Mouse (Mus musculus): ENCODE results near the gene Hs3st2. TPM values are rescaled to one million over a fixed set of nuclear protein-coding genes. Genes with fewer than 3 reads are reported as not detected.

The Hs3st2 gene
- polyA plus RNA-seq, 1 experiment from 2014 or later, result not detected

DNA sequence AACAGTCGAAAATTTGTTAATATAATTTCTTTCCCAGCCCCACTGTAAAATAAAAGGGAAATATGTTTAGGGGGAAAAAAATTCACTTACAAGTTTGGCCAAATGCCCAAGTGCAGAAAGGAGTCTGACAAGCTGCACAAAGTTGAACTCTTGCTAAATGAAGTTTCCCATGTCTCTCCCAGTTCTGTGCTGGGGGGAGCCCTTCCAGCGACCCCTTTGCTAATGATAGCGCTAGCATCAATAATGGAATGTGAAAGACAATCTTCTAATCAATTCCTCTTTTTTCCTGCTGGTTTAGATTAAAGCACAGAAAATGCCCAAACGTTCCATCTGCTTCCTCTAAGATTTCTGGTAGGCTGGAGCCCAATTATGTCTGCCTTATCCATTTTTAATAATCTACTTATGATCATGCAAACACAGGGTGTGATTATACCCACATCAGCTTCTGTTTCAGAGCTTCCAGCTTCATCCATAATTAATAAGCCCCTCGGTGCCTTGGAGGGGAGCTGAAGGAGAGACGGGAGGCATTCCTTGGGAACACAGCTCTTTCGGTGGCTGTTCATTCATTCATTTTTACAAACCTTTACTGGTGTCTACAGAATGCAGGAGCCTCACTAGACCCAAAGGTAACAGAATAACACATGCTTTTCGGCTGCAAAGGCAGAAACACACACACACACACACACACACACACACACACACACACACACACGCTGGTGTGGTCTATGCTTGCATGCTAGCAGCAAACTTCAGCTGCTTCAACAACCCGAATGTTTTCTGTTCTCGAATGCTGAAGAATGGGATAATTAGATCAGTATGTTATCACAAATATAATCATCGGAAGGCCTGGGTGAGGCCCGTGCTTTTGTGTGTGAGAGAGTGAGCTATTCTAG, 59.5 kb downstream of the Hs3st2 start:
- Histone ChIP-seq H3K27ac (ENCODE audit: low read length) (no peak overlapping the region), H3K4me1 (ENCODE audit: insufficient read depth, low read depth, low read length) (no peaks in the 10 kb centered on the region), H3K36me3 (ENCODE audit: insufficient read depth, low read length) (no peaks in the 10 kb centered on the region), H3K4me3 (ENCODE audit: low read depth, low read length) (no peak overlapping the region), H3K9ac (replicated peaks; ENCODE audit: low read depth) (no peak overlapping the region), H3K9me3 (ENCODE audit: low read length) (no peaks in the 10 kb centered on the region), H3K27me3 (replicated peaks; ENCODE audit: insufficient read depth, low read length) (no peaks in the 10 kb centered on the region), H3K4me2 (replicated peaks; ENCODE audit: low read depth, low read length) (no peak overlapping the region)
- 54% methylated on average over 13 of the region's 13 CpGs for WGBS
- TF ChIP-seq CTCF (IDR thresholded peaks at IDR 0.05) (no peak), EP300 (IDR thresholded peaks at IDR 0.05) (no peak)
- ATAC-seq, result no peak
- no peak for DNase-seq (ENCODE audit: low spot score)

DNA sequence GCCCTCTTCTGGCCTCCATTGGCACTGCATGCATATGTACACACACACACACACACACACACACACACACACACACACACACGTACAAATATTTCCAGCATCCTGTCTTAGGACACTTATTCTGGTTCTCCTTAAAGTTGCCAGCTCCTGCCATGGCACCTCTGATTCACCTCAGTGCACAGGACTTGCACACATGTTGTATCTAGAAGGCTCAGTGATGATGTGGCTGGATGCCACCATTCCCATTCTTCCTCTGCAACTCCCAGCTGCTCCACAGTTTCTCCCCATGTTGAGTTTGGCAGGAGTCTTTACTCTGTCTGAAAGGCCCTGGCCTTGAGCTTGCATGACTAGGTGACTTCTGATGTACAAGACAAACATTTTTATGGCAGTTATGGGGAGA, 65.1 kb downstream of the Hs3st2 start:
- Histone ChIP-seq H3K9ac (replicated peaks; ENCODE audit: low read depth) (no peak overlapping the region), H3K27ac (ENCODE audit: low read length) (no peak overlapping the region), H3K36me3 (ENCODE audit: insufficient read depth, low read length) (no peaks in the 10 kb centered on the region), H3K9me3 (ENCODE audit: low read length) (no peaks in the 10 kb centered on the region), H3K27me3 (replicated peaks; ENCODE audit: insufficient read depth, low read length) (no peaks in the 10 kb centered on the region), H3K4me2 (replicated peaks; ENCODE audit: low read depth, low read length) (no peak overlapping the region), H3K4me1 (ENCODE audit: insufficient read depth, low read depth, low read length) (no peaks in the 10 kb centered on the region), H3K4me3 (ENCODE audit: low read depth, low read length) (no peak overlapping the region)
- 64% methylated on average over 1 of the region's 1 CpGs for WGBS
- DNase-seq (ENCODE audit: low spot score) (no peak), ATAC-seq (no peak)
- TF ChIP-seq EP300 (IDR thresholded peaks at IDR 0.05) (no peak), CTCF (IDR thresholded peaks at IDR 0.05) (no peak)

DNA sequence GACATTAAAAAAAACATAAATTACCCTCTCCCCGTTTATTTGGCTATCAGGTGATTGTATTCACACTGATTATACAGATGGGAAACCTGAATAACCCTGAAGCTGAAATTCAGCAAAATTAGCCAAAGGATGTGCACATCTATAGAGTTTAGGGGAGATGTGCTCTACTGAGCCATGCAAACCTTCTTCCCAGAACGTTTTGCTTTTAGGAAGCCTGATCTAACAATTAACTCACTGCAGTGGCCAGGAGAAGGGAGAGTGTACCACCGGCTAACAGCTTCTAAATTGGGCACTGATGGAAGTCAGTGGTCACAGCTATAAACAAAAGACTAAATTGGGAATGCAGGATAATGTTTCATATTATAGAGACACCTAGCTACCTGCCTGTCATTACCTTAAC, 66.4 kb downstream of the Hs3st2 start:
- no peak for ATAC-seq
- Histone ChIP-seq H3K27ac (ENCODE audit: low read length) (no peak overlapping the region), H3K4me3 (ENCODE audit: low read depth, low read length) (no peak overlapping the region), H3K9me3 (ENCODE audit: low read length) (no peaks in the 10 kb centered on the region), H3K36me3 (ENCODE audit: insufficient read depth, low read length) (no peaks in the 10 kb centered on the region), H3K4me2 (replicated peaks; ENCODE audit: low read depth, low read length) (no peak overlapping the region), H3K9ac (replicated peaks; ENCODE audit: low read depth) (no peak overlapping the region), H3K27me3 (replicated peaks; ENCODE audit: insufficient read depth, low read length) (no peaks in the 10 kb centered on the region), H3K4me1 (ENCODE audit: insufficient read depth, low read depth, low read length) (no peaks in the 10 kb centered on the region; the same call in 1 of the 2 replicates)
- TF ChIP-seq CTCF (IDR thresholded peaks at IDR 0.05) (no peak), EP300 (IDR thresholded peaks at IDR 0.05) (no peak)
- 38% methylated on average over 3 of the region's 3 CpGs for WGBS
- DNase-seq (ENCODE audit: low spot score), result no peak

DNA sequence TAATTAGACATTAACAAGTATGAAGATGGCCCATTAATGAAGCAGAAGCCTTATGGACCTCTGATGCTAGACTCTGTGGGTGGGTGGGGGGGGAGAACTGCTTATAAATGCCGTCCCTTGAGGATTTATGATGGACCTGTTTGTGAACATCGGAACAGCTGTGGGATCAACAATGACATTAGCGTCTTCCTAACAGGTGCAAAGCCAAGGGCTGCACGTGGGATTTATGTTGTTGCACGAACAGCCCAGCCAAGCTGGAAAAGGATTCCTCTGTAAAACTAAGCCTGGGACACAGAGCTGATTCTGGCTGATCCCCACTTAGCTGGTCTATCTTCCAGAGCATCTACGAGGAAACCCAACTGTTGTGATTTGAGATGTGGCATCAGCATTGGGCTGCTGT, 69.0 kb downstream of the Hs3st2 start:
- Histone ChIP-seq H3K36me3 (ENCODE audit: insufficient read depth, low read length) (no peaks in the 10 kb centered on the region), H3K27me3 (replicated peaks; ENCODE audit: insufficient read depth, low read length) (no peaks in the 10 kb centered on the region), H3K9me3 (ENCODE audit: low read length) (no peaks in the 10 kb centered on the region), H3K4me1 (ENCODE audit: insufficient read depth, low read depth, low read length) (no peaks in the 10 kb centered on the region; the same call in 1 of the 2 replicates), H3K9ac (replicated peaks; ENCODE audit: low read depth) (no peak overlapping the region), H3K4me3 (ENCODE audit: low read depth, low read length) (no peak overlapping the region), H3K27ac (ENCODE audit: low read length) (no peak overlapping the region), H3K4me2 (replicated peaks; ENCODE audit: low read depth, low read length) (no peak overlapping the region)
- DNase-seq (ENCODE audit: low spot score) (no peak), ATAC-seq (no peak)
- WGBS, result 83% methylated on average over 6 of the region's 6 CpGs
- TF ChIP-seq EP300 (IDR thresholded peaks at IDR 0.05), result no peak
- TF ChIP-seq CTCF (IDR thresholded peaks at IDR 0.05), result no peak

DNA sequence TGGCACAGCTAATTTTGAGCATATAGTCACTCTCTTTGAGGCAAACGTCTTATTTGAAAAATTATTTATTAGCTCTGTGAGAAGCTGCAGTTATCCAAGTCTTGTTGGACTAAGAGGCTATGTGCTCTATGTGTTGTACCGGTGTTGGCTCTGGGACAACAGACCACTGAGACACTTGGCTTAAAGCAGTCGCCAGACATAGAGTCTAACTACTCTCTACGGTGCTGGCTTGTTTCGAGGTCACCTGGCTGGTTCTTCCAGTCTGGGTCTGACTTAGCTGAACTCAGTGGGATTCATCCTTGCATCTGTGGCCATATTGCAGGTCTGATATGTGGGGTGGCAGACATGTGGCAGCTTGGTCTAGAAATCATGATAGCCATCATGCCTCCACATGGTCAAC, 72.8 kb downstream of the Hs3st2 start:
- Histone ChIP-seq H3K4me1 (ENCODE audit: insufficient read depth, low read depth, low read length) (no peaks in the 10 kb centered on the region; the same call in 1 of the 2 replicates), H3K4me3 (ENCODE audit: low read depth, low read length) (no peak overlapping the region), H3K9me3 (ENCODE audit: low read length) (no peaks in the 10 kb centered on the region), H3K27me3 (replicated peaks; ENCODE audit: insufficient read depth, low read length) (no peaks in the 10 kb centered on the region), H3K27ac (ENCODE audit: low read length) (no peak overlapping the region), H3K4me2 (replicated peaks; ENCODE audit: low read depth, low read length) (no peak overlapping the region), H3K9ac (replicated peaks; ENCODE audit: low read depth) (no peak overlapping the region), H3K36me3 (ENCODE audit: insufficient read depth, low read length) (no peaks in the 10 kb centered on the region)
- 83% methylated on average over 5 of the region's 5 CpGs for WGBS
- ATAC-seq (no peak), DNase-seq (ENCODE audit: low spot score) (no peak)
- TF ChIP-seq EP300 (IDR thresholded peaks at IDR 0.05) (no peak), CTCF (IDR thresholded peaks at IDR 0.05) (no peak)

DNA sequence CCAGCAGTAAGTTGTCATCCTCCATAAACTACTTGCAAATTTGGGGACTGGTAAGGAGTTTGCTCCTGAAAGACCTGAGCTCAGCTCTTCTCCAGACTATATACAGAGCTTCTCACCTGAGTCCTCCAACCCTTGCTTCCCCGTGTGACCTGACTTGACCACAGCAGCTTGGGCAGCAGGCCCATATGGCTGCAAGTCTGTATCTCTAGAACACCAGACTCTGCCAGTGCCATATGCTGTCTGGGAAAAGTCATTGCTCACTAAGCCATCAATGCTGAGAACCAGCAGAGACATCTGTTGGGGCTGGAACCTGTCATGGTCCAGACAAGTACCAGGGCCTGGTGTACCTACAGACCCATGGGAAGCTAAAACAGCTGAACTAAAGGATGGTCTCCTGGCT, 73.5 kb downstream of the Hs3st2 start:
- no peak overlapping the region for H3K27ac ChIP-seq (ENCODE audit: low read length)
- H3K36me3 ChIP-seq (ENCODE audit: insufficient read depth, low read length), result no peaks in the 10 kb centered on the region
- no peak overlapping the region for H3K9ac ChIP-seq (replicated peaks; ENCODE audit: low read depth)
- 77% methylated on average over 1 of the region's 1 CpGs for WGBS
- TF ChIP-seq EP300 (IDR thresholded peaks at IDR 0.05) (no peak), CTCF (IDR thresholded peaks at IDR 0.05) (no peak)
- no peaks in the 10 kb centered on the region; the same call in 1 of the 2 replicates for H3K4me1 ChIP-seq (ENCODE audit: insufficient read depth, low read depth, low read length)
- H3K4me2 ChIP-seq (replicated peaks; ENCODE audit: low read depth, low read length), result no peak overlapping the region
- no peaks in the 10 kb centered on the region for H3K27me3 ChIP-seq (replicated peaks; ENCODE audit: insufficient read depth, low read length)
- ATAC-seq (no peak), DNase-seq (ENCODE audit: low spot score) (no peak)
- H3K4me3 ChIP-seq (ENCODE audit: low read depth, low read length), result no peak overlapping the region
- H3K9me3 ChIP-seq (ENCODE audit: low read length), result no peaks in the 10 kb centered on the region

Measured in lung, postnatal 0 days (tissue).